14 mouse cellular contexts compared by ENCODE assay signal in genomic region chr1:86281781-86282536, GRCm38 (mm10). TPM values are rescaled to one million over a fixed set of nuclear protein-coding genes. Genes with fewer than 3 reads are reported as not detected.
DNase-seq lines count a peak whose midpoint lies in the region.
"Had no signal": no experiment of that assay in that cellular context is flagged by ENCODE, and none has a peak within 500 bp of the region (broad histone marks: within the 10 kb centered on the region; RNA-seq: fewer than 3 reads in every experiment).

No protein-coding gene starts in this region.

- DNase-seq in frontal cortex, postnatal 25 days (ENCODE audit: low spot score in 2 of 2): peak; percentile 23 to 29
- DNase-seq in frontal cortex, postnatal 10 days (ENCODE audit: low spot score in 2 of 2): no peak
- peak; percentile 73 for DNase-seq in right cerebral cortex, adult 18-20 months
- DNase-seq in right cerebral cortex, postnatal 4 days: no peak
- peak; percentile 54 to 71 for DNase-seq in kidney, postnatal 36 days
- DNase-seq in right cerebral cortex, postnatal 36 days (ENCODE audit: low spot score in 2 of 2): peak; percentile 36 to 48
- DNase-seq in thymus, postnatal 36 days: no peak
- no peak for DNase-seq in heart, adult 8-10 months (ENCODE audit: low spot score)
- DNase-seq: cerebellum, adult 11 months; embryo, embryonic 11 days; gastrocnemius, postnatal 36 days; heart, postnatal 10 days; thymus, postnatal 25 days had no signal

RNA-seq across cellular contexts. Expression of gene B3gnt7, which starts 20.7 kb away (rescaled TPM):
- under 1 TPM; 0.38 to 0.81 (median 0.51) TPM for total RNA-seq in heart, adult 8-10 months (2022)
- total RNA-seq: gastrocnemius, postnatal 36 days; MEL had no signal

Comparison
In these comparisons a context has a peak if more than half of its experiments do, and no peak if none do; other contexts are left out.
1. DNase-seq: peak in frontal cortex, postnatal 25 days (2 of 2), right cerebral cortex, adult 18-20 months (single experiment), kidney, postnatal 36 days (2 of 2) and right cerebral cortex, postnatal 36 days (2 of 2); none in frontal cortex, postnatal 10 days (0 of 2), right cerebral cortex, postnatal 4 days (single experiment), thymus, postnatal 36 days (0 of 2) and heart, adult 8-10 months (single experiment).